Mouse (Mus musculus) duodenum, adult 2 months (tissue): ENCODE measurements around the gene Noct. TPM values are rescaled to one million over a fixed set of nuclear protein-coding genes. Genes with fewer than 3 reads are reported as not detected.

ENCODE experiments used
- polyA plus RNA-seq: library from polyadenylated mRNA; depleted of rRNA; stranded (reverse); fragments of >200 nt; gene quantifications from 2 replicates; pipeline ENCODE4 v1.2.3, GENCODE M21; 2012; ENCODE audit warnings: low replicate concordance; rRNA removed

Noct gene
- polyA plus RNA-seq, result 13.3 and 55.6 TPM in 2 replicates

DNA sequence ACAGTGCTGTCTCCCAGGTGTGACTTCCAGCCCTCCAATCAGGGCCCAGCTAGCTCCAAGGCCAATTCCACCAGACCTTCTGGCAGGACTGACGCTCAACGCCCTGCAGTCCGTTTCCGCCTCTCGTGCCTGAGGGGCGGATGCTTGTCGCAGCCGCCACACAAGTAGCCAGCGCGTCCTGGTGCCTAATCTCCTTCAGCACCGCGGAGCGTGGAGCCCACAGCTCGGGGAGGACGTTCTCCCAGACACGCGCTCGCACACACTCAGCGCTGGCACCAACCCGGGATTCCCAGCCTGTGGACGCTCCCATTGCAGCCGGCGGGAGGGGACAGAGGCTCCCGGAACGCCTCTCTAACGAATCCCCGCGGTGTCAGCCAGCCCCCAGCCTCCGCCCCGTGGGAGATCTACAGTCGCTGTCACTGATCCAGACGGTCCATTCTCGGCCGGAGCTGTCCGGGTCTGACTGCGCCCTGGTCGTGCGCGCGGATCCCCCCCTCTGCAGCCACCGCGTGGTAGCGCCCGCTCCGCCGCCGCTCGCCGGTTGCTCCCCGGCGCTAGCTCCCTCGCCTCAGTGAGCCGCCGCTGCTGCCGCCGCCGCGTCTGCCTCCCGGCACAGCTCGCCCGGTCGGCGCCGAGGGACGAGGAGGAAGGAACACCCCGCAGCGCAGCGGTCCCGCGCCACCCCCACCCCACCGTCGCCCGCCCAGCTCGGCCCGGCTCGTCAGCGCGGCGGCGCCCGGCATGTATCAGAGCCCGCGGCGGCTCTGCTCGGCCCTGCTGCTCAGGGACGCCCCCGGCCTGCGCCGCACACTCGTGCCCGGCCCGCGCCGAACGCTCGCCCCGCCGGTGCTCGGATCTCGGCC is at the start of gene Noct:
Noct (plus strand) TSS at position 85 of the 863 bp plus-strand sequence.

Other genes with a start within 250 kb of the Noct start
- 16.7 and 17.4 TPM in 2 replicates for gene Elf2, start 116.2 kb downstream of the Noct start, polyA plus RNA-seq
- gene Mgarp, start 172.3 kb downstream of the Noct start, polyA plus RNA-seq, result 0.54 and 0.56 TPM in 2 replicates
- 233 and 237 TPM in 2 replicates for gene Ndufc1, start 184.5 kb downstream of the Noct start, polyA plus RNA-seq
- gene Naa15, start 190.7 kb downstream of the Noct start, polyA plus RNA-seq, result 0.26 and 0.29 TPM in 2 replicates